Mouse (Mus musculus): ENCODE data around the gene Zbed3. TPM values are rescaled to one million over a fixed set of nuclear protein-coding genes. Genes with fewer than 3 reads are reported as not detected.

Gene Zbed3
- total RNA-seq, 2 experiments from 2014 or later: 12.7 to 16.0 TPM

GRCm38 (mm10) chr13:95323950-95324625 lies 676 bp downstream of the Zbed3 start:
- peak; percentile 72 for TF ChIP-seq CTCF (IDR thresholded peaks at IDR 0.05)
- Histone ChIP-seq H3K27ac (peak overlapping the region; percentile 83), H3K4me3 (peak overlapping the region; percentile 96)
- intact Hi-C loops (cut with DNase I): loop anchor here (2.0 kb wide), 1 partner anchor 75 kb away; no protein-coding TSS in a partner anchor
- peak; percentile 62 to 67 for DNase-seq (ENCODE audit: extremely low spot score in 1 of 2, low spot score in 2 of 2)

- intact Hi-C loops (cut with DNase I): loop anchor here (2.0 kb wide), 1 partner anchor 76 kb away; no protein-coding TSS in a partner anchor
- Histone ChIP-seq H3K4me3 (peak overlapping the region; percentile 96), H3K27ac (peak overlapping the region; percentile 83)
- TF ChIP-seq CTCF (IDR thresholded peaks at IDR 0.05): no peak
- DNase-seq (ENCODE audit: extremely low spot score in 1 of 2, low spot score in 2 of 2): peak; percentile 33 to 43
Observed at GRCm38 (mm10) chr13:95324626-95325079, 1.2 kb downstream of the Zbed3 start.

GRCm38 (mm10) chr13:95325080-95325906 lies 1.9 kb downstream of the Zbed3 start:
- intact Hi-C loops (cut with DNase I): loop anchor here (2.0 kb wide), 1 partner anchor 76 kb away; no protein-coding TSS in a partner anchor
- DNase-seq (ENCODE audit: extremely low spot score in 1 of 2, low spot score in 2 of 2): peak; percentile 62 to 63
- Histone ChIP-seq H3K27ac (peak overlapping the region; percentile 83), H3K4me3 (peak overlapping the region; percentile 96)
- no peak; the same call in 1 of the 2 replicates for TF ChIP-seq CTCF (IDR thresholded peaks at IDR 0.05)

GRCm38 (mm10) chr13:95325907-95326550 lies 2.6 kb downstream of the Zbed3 start:
- intact Hi-C loops (cut with DNase I): loop anchor here (2.0 kb wide), 1 partner anchor 77 kb away; no protein-coding TSS in a partner anchor
- peak overlapping the region; percentile 96 for H3K4me3 ChIP-seq
- no peak for DNase-seq (ENCODE audit: extremely low spot score in 1 of 2, low spot score in 2 of 2)
- peak overlapping the region; percentile 30; the same call in 1 of the 2 replicates for H3K27ac ChIP-seq
- no peak for TF ChIP-seq CTCF (IDR thresholded peaks at IDR 0.05)

- peak overlapping the region; percentile 96 for H3K4me3 ChIP-seq
- intact Hi-C loops (cut with DNase I): no loop called here
- H3K27ac ChIP-seq: no peak overlapping the region
- DNase-seq (ENCODE audit: extremely low spot score in 1 of 2, low spot score in 2 of 2): no peak
- TF ChIP-seq CTCF (IDR thresholded peaks at IDR 0.05): no peak
Observed at GRCm38 (mm10) chr13:95326611-95327344, 3.4 kb downstream of the Zbed3 start.

GRCm38 (mm10) chr13:95327345-95327741 lies 3.9 kb downstream of the Zbed3 start:
- Histone ChIP-seq H3K27ac (no peak overlapping the region), H3K4me3 (peak overlapping the region; percentile 96; the same call in 1 of the 2 replicates)
- DNase-seq (ENCODE audit: extremely low spot score in 1 of 2, low spot score in 2 of 2): peak in 1 of 2 experiments; percentile 36
- intact Hi-C loops (cut with DNase I): no loop called here
- no peak for TF ChIP-seq CTCF (IDR thresholded peaks at IDR 0.05)

- Histone ChIP-seq H3K4me3 (no peak overlapping the region), H3K27ac (no peak overlapping the region)
- no peak for DNase-seq (ENCODE audit: extremely low spot score in 1 of 2, low spot score in 2 of 2)
- intact Hi-C loops (cut with DNase I): no loop called here
- TF ChIP-seq CTCF (IDR thresholded peaks at IDR 0.05): no peak
Observed at GRCm38 (mm10) chr13:95328767-95329166, 5.4 kb downstream of the Zbed3 start.

- no peak overlapping the region for H3K27ac ChIP-seq
- no peak for DNase-seq (ENCODE audit: extremely low spot score in 1 of 2, low spot score in 2 of 2)
- TF ChIP-seq CTCF (IDR thresholded peaks at IDR 0.05): no peak; the same call in 1 of the 2 replicates
- H3K4me3 ChIP-seq: no peak overlapping the region
- intact Hi-C loops (cut with DNase I): no loop called here
Observed at GRCm38 (mm10) chr13:95330507-95330906, 7.1 kb downstream of the Zbed3 start.

- Histone ChIP-seq H3K27ac (no peak overlapping the region), H3K4me3 (no peak overlapping the region)
- no peak for TF ChIP-seq CTCF (IDR thresholded peaks at IDR 0.05)
- DNase-seq (ENCODE audit: extremely low spot score in 1 of 2, low spot score in 2 of 2): no peak
- intact Hi-C loops (cut with DNase I): no loop called here
Observed at GRCm38 (mm10) chr13:95332086-95332899, 8.9 kb downstream of the Zbed3 start.

- H3K27ac ChIP-seq: no peak overlapping the region
- no peak; the same call in 1 of the 2 replicates for TF ChIP-seq CTCF (IDR thresholded peaks at IDR 0.05)
- intact Hi-C loops (cut with DNase I): no loop called here
- no peak for DNase-seq (ENCODE audit: extremely low spot score in 1 of 2, low spot score in 2 of 2)
- peak overlapping the region; percentile 11; the same call in 1 of the 2 replicates for H3K4me3 ChIP-seq
Observed at GRCm38 (mm10) chr13:95336122-95336677, 12.8 kb downstream of the Zbed3 start.

All from left cerebral cortex, adult 2 months (tissue).